Mouse (Mus musculus) bone marrow macrophage, adult 2 months (primary cell): ENCODE measurements around the gene Tmbim6.

Source experiments
- CTCF ChIP-seq: IDR thresholded peaks from 2 replicates; pipeline ENCODE4 v1.5.1; 2012; ENCODE audit warnings: low read depth, mild to moderate bottlenecking, low read length, moderate library complexity
- POLR2A ChIP-seq: IDR thresholded peaks from 2 replicates; pipeline ENCODE4 v1.6.1; 2012; ENCODE audit warnings: mild to moderate bottlenecking, low read depth, low read length, borderline replicate concordance

- TF ChIP-seq CTCF = no peak
- no peak for TF ChIP-seq POLR2A
These were observed 48.4 kb upstream of the Tmbim6 start for GRCm38 (mm10) chr15:99344148-99344870.
